Comparison of ENCODE assay signal across 14 mouse cellular contexts in the genomic region with DNA sequence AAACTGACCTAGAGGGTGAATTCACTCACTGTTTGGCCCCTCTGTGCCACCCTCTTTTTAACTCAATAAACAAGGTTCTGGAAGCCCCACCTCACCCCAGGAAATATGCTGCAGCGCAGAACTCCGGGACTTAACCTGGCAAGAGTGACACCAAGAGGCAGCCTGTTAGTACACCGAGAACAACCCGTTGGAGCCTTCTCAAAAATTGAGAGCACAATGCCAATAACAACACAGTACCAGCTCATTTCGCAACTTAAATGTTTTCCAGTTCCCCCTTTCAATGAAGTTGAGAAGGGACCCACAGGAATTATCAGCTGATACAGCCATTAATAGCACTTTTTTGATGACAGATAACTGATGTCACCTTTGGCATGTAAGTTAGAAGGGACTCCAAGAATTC. TPM values are rescaled to one million over a fixed set of nuclear protein-coding genes. Genes with fewer than 3 reads are reported as not detected.
DNase-seq lines count a peak whose midpoint lies in the region; ATAC-seq and TF ChIP-seq lines count a peak whose summit lies in the region.
"Had no signal": no experiment of that assay in that cellular context is flagged by ENCODE, and none has a peak within 500 bp of the region (broad histone marks: within the 10 kb centered on the region; RNA-seq: fewer than 3 reads in every experiment).

No protein-coding gene starts in this region.

- no peak overlapping the region for H3K27ac ChIP-seq in lung, postnatal 0 days (ENCODE audit: low read length)
- no peak overlapping the region for H3K27ac ChIP-seq in cerebellum, adult 2 months (ENCODE audit: insufficient read depth, low read length)
- H3K27ac ChIP-seq in forebrain, embryonic 16.5 days (ENCODE audit: low read length), result no peak overlapping the region
- H3K27ac ChIP-seq: forebrain, embryonic 10.5 days; liver, embryonic 13.5 days; macrophage; midbrain, embryonic 13.5 days had no signal

- no peak overlapping the region for H3K9ac ChIP-seq in lung, postnatal 0 days (replicated peaks; ENCODE audit: low read depth)
- H3K9ac ChIP-seq in forebrain, embryonic 16.5 days (replicated peaks; ENCODE audit: low read depth, low read length), result no peak overlapping the region
- H3K9ac ChIP-seq: liver, embryonic 13.5 days; midbrain, embryonic 13.5 days had no signal

- no peak for TF ChIP-seq EP300 in lung, postnatal 0 days (IDR thresholded peaks at IDR 0.05)

- intact Hi-C loops in heart, postnatal 36 days (cut with DNase I), result no loop called here

- no peak for TF ChIP-seq POLR2A in cerebellum, adult 2 months (IDR thresholded peaks at IDR 0.05; ENCODE audit: borderline replicate concordance, insufficient read depth, low read length)

- no peak overlapping the region for H3K4me3 ChIP-seq in lung, postnatal 0 days (ENCODE audit: low read depth, low read length)
- H3K4me3 ChIP-seq in cerebellum, adult 2 months (replicated peaks; ENCODE audit: insufficient read depth, low read depth, low read length), result no peak overlapping the region
- no peak overlapping the region for H3K4me3 ChIP-seq in forebrain, embryonic 16.5 days (replicated peaks; ENCODE audit: low read length)
- H3K4me3 ChIP-seq: forebrain, embryonic 10.5 days; liver, embryonic 13.5 days; midbrain, embryonic 13.5 days had no signal

- 67% methylated on average over 5 of the region's 5 CpGs for WGBS in lung, postnatal 0 days
- 16% methylated on average over 5 of the region's 5 CpGs for WGBS in cerebellum, adult 2 months
- 82% methylated on average over 5 of the region's 5 CpGs for WGBS in forebrain, embryonic 16.5 days

- H3K4me2 ChIP-seq in lung, postnatal 0 days (replicated peaks; ENCODE audit: low read depth, low read length), result no peak overlapping the region
- H3K4me2 ChIP-seq in forebrain, embryonic 16.5 days (ENCODE audit: low read length), result no peak overlapping the region
- H3K4me2 ChIP-seq: liver, embryonic 13.5 days; midbrain, embryonic 13.5 days had no signal

- no peaks in the 10 kb centered on the region for H3K36me3 ChIP-seq in lung, postnatal 0 days (ENCODE audit: insufficient read depth, low read length)
- H3K36me3 ChIP-seq in forebrain, embryonic 16.5 days (ENCODE audit: control insufficient read depth, insufficient read depth), result no peaks in the 10 kb centered on the region
- H3K36me3 ChIP-seq: forebrain, embryonic 10.5 days; liver, embryonic 13.5 days; midbrain, embryonic 13.5 days had no signal

- ATAC-seq in lung, postnatal 0 days, result no peak
- no peak for ATAC-seq in forebrain, embryonic 16.5 days
- ATAC-seq: midbrain, embryonic 13.5 days had no signal

- TF ChIP-seq CTCF in lung, postnatal 0 days (IDR thresholded peaks at IDR 0.05), result no peak
- no peak for TF ChIP-seq CTCF in cerebellum, adult 2 months (IDR thresholded peaks at IDR 0.05; ENCODE audit: borderline replicate concordance, insufficient read depth, low read depth, low read length)

- H3K9me3 ChIP-seq in lung, postnatal 0 days (ENCODE audit: low read length), result no peaks in the 10 kb centered on the region
- H3K9me3 ChIP-seq in forebrain, embryonic 16.5 days (ENCODE audit: control insufficient read depth, low read length), result no peaks in the 10 kb centered on the region
- H3K9me3 ChIP-seq: forebrain, embryonic 10.5 days; liver, embryonic 13.5 days; midbrain, embryonic 13.5 days had no signal

- DNase-seq in heart, adult 11 months, result peak; percentile 95
- DNase-seq in heart, postnatal 4 days, result no peak
- peak; percentile 34 for DNase-seq in lung, postnatal 25 days (ENCODE audit: low spot score)
- DNase-seq in lung, postnatal 0 days (ENCODE audit: low spot score), result no peak
- DNase-seq in cerebellum, adult 2 months, result peak; percentile 58 to 75
- DNase-seq in heart, postnatal 36 days, result peak; percentile 16 to 39
- DNase-seq: kidney, adult 9 months; liver, embryonic 13.5 days; right cerebral cortex, postnatal 4 days had no signal

- no peaks in the 10 kb centered on the region for H3K27me3 ChIP-seq in lung, postnatal 0 days (replicated peaks; ENCODE audit: insufficient read depth, low read length)
- H3K27me3 ChIP-seq in cerebellum, adult 2 months (ENCODE audit: control insufficient read depth, insufficient read depth, low read length), result no peaks in the 10 kb centered on the region
- H3K27me3 ChIP-seq in forebrain, embryonic 16.5 days (replicated peaks; ENCODE audit: control insufficient read depth, insufficient read depth, low read length), result no peaks in the 10 kb centered on the region
- H3K27me3 ChIP-seq: CH12.LX; liver, embryonic 13.5 days; midbrain, embryonic 13.5 days had no signal

- H3K4me1 ChIP-seq in lung, postnatal 0 days (ENCODE audit: insufficient read depth, low read depth, low read length), result no peaks in the 10 kb centered on the region
- peaks cover 12% of the 10 kb centered on the region; the same call in 1 of the 2 replicates for H3K4me1 ChIP-seq in cerebellum, adult 2 months (ENCODE audit: control insufficient read depth, insufficient read depth, low read length)
- H3K4me1 ChIP-seq in forebrain, embryonic 16.5 days (replicated peaks; ENCODE audit: control insufficient read depth, insufficient read depth, low read length), result no peaks in the 10 kb centered on the region
- H3K4me1 ChIP-seq: forebrain, embryonic 10.5 days; liver, embryonic 13.5 days; midbrain, embryonic 13.5 days had no signal

RNA-seq across cellular contexts. Expression of gene Svep1, which starts 38.3 kb away (rescaled TPM):
- 1 to 10 TPM; 9.7 TPM for total RNA-seq in heart, postnatal 4 days (2021)
- polyA plus RNA-seq in lung, postnatal 0 days (2015; fragmentation: Nextera tagmentation; extraction: Ambion mirVana), result 3.9 and 5.0 TPM in 2 replicates
- 10.1 and 11.6 TPM in 2 replicates for polyA plus RNA-seq in cerebellum, adult 2 months (2012; rRNA removed)
- 1 to 10 TPM; 6.2 to 6.4 TPM for total RNA-seq in heart, postnatal 36 days (2021)
- 0.49 and 0.65 TPM in 2 replicates for polyA plus RNA-seq in forebrain, embryonic 16.5 days (2015; fragmentation: Nextera tagmentation; extraction: Ambion mirVana)
- total RNA-seq: CH12.LX had no signal
- polyA plus RNA-seq: macrophage had no signal

Comparison
In these comparisons a context has a peak if more than half of its experiments do, and no peak if none do; other contexts are left out.
1. DNase-seq: peak in heart, adult 11 months (single experiment), lung, postnatal 25 days (single experiment), cerebellum, adult 2 months (2 of 2) and heart, postnatal 36 days (2 of 2); none in heart, postnatal 4 days (single experiment) and lung, postnatal 0 days (single experiment).